Mouse (Mus musculus) hindbrain, embryonic 15.5 days (tissue): ENCODE measurements around the gene Rgma. TPM values are rescaled to one million over a fixed set of nuclear protein-coding genes. Genes with fewer than 3 reads are reported as not detected.

Source experiments
- ATAC-seq: fragments of 200-750 bp; cut with Nextera tagmentation; 2 replicates; pipeline ENCODE4 v1.8.0; 2017; ENCODE audit warnings: low read depth, moderate number of reproducible peaks, moderate TSS enrichment; ENCODE audit not compliant: low FRiP score
- H3K27ac ChIP-seq: fragments of 300-500 bp; sonication (generic); replicated peaks from 2 replicates; pipeline ENCODE4 v1.5.1; 2015; ENCODE audit warnings: mild to moderate bottlenecking, inconsistent platforms
- H3K27me3 ChIP-seq: fragments of 300-500 bp; sonication (generic); 2 replicates; pipeline ENCODE4 v1.6.1; 2015; ENCODE audit warnings: control low read depth, inconsistent platforms
- H3K36me3 ChIP-seq: fragments of 300-500 bp; sonication (generic); 2 replicates; pipeline ENCODE4 v1.6.1; 2015; ENCODE audit warnings: control low read depth, inconsistent platforms
- H3K4me1 ChIP-seq: fragments of 300-500 bp; sonication (generic); replicated peaks from 2 replicates; pipeline ENCODE4 v1.6.1; 2015; ENCODE audit warnings: control low read depth, inconsistent platforms
- H3K4me2 ChIP-seq: fragments of 300-500 bp; sonication (generic); 2 replicates; pipeline ENCODE4 v1.6.1; 2015; ENCODE audit warnings: moderate library complexity, mild to moderate bottlenecking, inconsistent platforms
- H3K4me3 ChIP-seq: fragments of 300-500 bp; sonication (generic); 2 replicates; pipeline ENCODE4 v1.5.1; 2015; ENCODE audit warnings: mild to moderate bottlenecking, inconsistent platforms
- H3K9ac ChIP-seq: fragments of 300-500 bp; sonication (generic); 2 replicates; pipeline ENCODE4 v1.6.1; 2015; ENCODE audit warnings: inconsistent platforms
- H3K9me3 ChIP-seq: fragments of 300-500 bp; sonication (generic); 2 replicates; pipeline ENCODE4 v1.6.1; 2016; ENCODE audit warnings: control low read depth, inconsistent platforms
- WGBS: fragments of 180-500 bp; shearing (Covaris S2); methylation state at CpG from one replicate; pipeline ENCODE4 v1.1.7; 2015; 5-methylcytosine and 5-hydroxymethylcytosine counted together
- polyA plus RNA-seq: library from polyadenylated mRNA; unstranded; fragments of >200 nt; fragmentation: Nextera tagmentation; extraction: Ambion mirVana; gene quantifications from 2 replicates; pipeline ENCODE4 v1.2.1, GENCODE M21; 2015

Gene Rgma
- polyA plus RNA-seq, 1 experiment from 2014 or later: 45.1 TPM

DNA sequence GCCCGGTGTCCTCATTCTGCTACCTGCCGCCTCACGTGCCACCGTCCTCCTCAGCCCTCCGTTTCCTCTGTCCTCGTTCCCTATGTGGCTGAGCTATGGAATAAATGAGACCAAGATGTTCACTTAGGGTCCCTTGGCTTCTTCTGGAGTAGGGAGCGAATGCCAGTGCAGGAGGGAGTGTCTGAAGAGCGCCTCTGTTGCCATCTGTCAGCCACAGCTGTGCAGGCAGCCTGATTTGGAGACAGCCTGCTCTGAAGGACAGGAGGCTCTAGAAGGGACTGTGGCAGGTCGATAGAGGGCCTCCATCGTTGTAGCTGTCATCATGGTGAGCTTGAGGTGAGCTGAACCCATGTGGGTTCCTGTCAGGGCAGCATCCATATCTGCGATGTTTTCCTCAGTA, 30.2 kb downstream of the Rgma start:
- Histone ChIP-seq H3K4me2 (no peak overlapping the region), H3K27me3 (no peaks in the 10 kb centered on the region), H3K36me3 (peaks cover 7% of the 10 kb centered on the region), H3K4me3 (no peak overlapping the region), H3K9ac (no peak overlapping the region), H3K4me1 (peaks cover 21% of the 10 kb centered on the region), H3K27ac (0 out of 2 replicates have a peak overlapping the region, but pooled peaks have one; percentile 26), H3K9me3 (no peaks in the 10 kb centered on the region)
- 87% methylated on average over 11 of the region's 11 CpGs for WGBS
- ATAC-seq: no peak

DNA sequence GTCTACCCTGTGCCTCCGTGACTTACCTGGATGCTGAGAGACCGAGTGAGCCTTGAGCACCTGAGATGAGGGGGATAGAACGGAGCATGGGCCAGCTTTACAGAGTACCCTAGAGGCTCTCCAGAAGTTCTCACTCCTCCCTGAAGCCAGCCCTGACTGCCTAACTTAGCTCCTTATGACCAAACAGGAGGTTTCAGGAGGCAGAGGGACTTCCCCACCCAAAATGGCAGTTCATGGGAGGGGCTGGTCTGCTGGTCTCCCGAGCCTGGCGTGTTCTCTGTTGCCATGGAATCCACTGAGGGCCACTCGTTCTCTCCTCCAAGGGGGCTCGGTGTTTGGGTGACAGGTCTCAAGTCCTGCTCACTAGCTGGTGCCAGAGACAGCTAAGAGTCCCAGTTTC, 36.2 kb downstream of the Rgma start:
- H3K9me3 ChIP-seq: no peaks in the 10 kb centered on the region
- no peaks in the 10 kb centered on the region for H3K27me3 ChIP-seq
- H3K4me3 ChIP-seq: no peak overlapping the region
- H3K36me3 ChIP-seq: peaks cover 10% of the 10 kb centered on the region
- H3K4me2 ChIP-seq: no peak overlapping the region
- peak overlapping the region; percentile 52; the same call in 1 of the 2 replicates for H3K27ac ChIP-seq
- 58% methylated on average over 7 of the region's 7 CpGs for WGBS
- peaks cover 23% of the 10 kb centered on the region for H3K4me1 ChIP-seq
- no peak for ATAC-seq
- H3K9ac ChIP-seq: no peak overlapping the region

DNA sequence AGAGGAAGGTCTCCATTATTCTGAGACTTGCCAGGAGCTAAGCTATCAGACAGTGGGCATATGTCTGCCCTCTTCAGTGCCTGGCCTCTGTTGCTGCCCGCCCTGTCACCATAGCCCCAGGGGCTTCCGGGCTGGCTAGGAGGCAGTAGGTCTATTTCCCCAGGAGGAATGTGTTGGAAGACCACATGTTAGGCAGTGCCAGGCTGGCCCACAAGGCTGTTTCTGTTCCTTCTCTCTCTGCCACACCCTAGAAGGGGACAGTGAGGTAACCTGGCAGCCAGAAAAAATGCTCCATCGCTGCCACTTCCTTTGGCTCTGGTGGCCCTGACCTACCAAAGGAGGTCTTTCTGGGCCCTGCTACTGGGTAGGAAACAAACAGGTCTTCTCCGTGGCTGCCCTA, 36.7 kb downstream of the Rgma start:
- peaks cover 10% of the 10 kb centered on the region for H3K36me3 ChIP-seq
- H3K9ac ChIP-seq: no peak overlapping the region
- H3K27ac ChIP-seq: peak overlapping the region; percentile 52
- no peaks in the 10 kb centered on the region for H3K9me3 ChIP-seq
- WGBS: 72% methylated on average over 4 of the region's 4 CpGs
- H3K27me3 ChIP-seq: no peaks in the 10 kb centered on the region
- no peak overlapping the region for H3K4me2 ChIP-seq
- no peak overlapping the region for H3K4me3 ChIP-seq
- no peak for ATAC-seq
- peaks cover 23% of the 10 kb centered on the region for H3K4me1 ChIP-seq

DNA sequence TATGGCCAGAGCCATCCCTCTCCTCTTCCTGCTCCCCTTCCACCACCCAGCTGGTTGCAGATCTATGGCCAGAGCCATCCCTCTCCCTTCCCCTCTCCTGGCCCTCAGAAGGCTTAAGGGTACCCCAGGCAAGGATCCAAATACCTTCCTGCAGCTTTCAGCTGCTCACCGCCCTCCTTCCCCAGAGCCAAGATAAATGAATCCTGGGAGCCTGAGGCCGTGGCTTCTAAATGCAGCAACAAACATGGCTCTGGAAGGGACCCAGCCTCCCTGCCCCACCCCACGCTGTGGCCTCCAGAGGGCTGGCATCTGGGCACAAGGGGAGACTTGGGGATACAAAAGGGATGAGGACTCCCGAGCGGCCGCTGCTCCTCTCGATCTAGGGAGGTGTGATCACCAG, 37.1 kb downstream of the Rgma start:
- Histone ChIP-seq H3K27ac (peak overlapping the region; percentile 52), H3K4me2 (no peak overlapping the region), H3K27me3 (no peaks in the 10 kb centered on the region), H3K36me3 (peaks cover 10% of the 10 kb centered on the region), H3K4me1 (peaks cover 25% of the 10 kb centered on the region), H3K9ac (no peak overlapping the region), H3K9me3 (no peaks in the 10 kb centered on the region), H3K4me3 (no peak overlapping the region)
- ATAC-seq: peak; percentile 21; the same call in 1 of the 2 replicates
- 53% methylated on average over 7 of the region's 7 CpGs for WGBS

DNA sequence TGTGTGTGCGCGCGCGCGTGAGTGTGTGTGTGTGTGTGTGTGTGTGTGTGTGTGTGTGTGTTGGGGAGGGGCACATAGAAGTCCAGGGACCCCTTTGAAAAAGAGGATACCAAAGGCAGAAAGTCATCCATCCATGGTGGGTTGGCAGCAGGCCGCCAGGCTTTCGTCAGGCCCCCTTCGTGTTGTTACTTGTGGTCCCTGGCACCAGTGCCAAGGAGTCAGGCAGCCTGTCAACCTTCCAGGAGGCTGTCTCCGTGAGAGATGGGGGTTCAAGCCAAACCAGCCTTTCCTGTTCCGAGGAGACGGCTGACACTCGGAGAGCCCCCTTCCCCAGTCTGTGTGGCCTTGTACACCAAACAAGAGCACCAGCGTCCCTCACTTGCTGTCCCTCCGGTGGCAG, 38.9 kb downstream of the Rgma start:
- Histone ChIP-seq H3K27ac (peak overlapping the region; percentile 56; the same call in 1 of the 2 replicates), H3K27me3 (no peaks in the 10 kb centered on the region), H3K9ac (no peak overlapping the region), H3K4me2 (no peak overlapping the region), H3K36me3 (peaks cover 15% of the 10 kb centered on the region), H3K4me3 (no peak overlapping the region), H3K4me1 (peaks cover 39% of the 10 kb centered on the region), H3K9me3 (no peaks in the 10 kb centered on the region)
- ATAC-seq: peak; percentile 17
- 63% methylated on average over 14 of the region's 14 CpGs for WGBS

DNA sequence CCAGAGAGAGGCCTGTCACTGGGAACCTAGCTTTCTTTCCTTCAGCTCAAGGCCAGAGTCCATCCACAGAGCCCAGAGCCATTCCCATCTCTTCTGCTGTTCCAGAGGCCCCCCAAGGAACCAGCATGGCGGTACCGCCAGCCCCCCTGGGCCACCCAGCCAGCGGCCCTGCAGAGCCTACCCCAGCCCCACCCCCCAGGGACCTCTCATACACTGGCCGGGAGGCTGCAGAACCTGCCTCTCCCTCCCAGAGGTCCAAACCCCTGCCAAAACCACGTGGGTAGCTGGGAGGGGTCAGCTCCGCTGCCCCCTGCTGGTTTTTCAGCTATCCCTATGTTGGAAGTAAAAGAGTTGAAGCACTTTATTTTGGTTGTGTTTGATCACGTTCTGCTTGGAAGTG, 44.1 kb downstream of the Rgma start:
- peak overlapping the region; percentile 23; the same call in 1 of the 2 replicates for H3K27ac ChIP-seq
- peaks cover 62% of the 10 kb centered on the region for H3K4me1 ChIP-seq
- no peaks in the 10 kb centered on the region for H3K9me3 ChIP-seq
- no peak overlapping the region for H3K4me3 ChIP-seq
- 0 out of 2 replicates have a peak, but pooled peaks cover 9% of the 10 kb centered on the region for H3K36me3 ChIP-seq
- ATAC-seq: no peak
- no peak overlapping the region for H3K9ac ChIP-seq
- H3K4me2 ChIP-seq: no peak overlapping the region
- WGBS: 23% methylated on average over 7 of the region's 7 CpGs
- H3K27me3 ChIP-seq: no peaks in the 10 kb centered on the region

DNA sequence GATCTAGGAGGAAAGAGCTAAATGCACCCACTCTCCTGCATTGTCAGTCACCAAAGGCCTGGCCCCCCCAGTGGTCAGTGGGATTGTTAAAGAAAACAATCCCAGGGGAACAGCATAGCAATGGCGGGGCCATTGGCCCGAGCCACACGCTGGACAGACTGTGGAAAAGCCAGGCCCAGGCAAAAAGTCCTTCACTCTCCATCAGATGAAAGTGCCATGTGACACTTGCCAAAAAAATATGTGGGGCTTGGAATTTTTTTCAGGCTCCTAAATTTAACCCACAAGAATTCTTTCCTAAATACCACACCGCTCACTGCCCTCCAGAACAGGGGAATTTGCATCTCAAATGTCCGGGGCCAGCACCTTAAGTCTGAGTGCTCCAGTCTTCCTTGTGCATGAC, 45.5 kb downstream of the Rgma start:
- WGBS: 45% methylated on average over 5 of the region's 5 CpGs
- peak overlapping the region; percentile 2; the same call in 1 of the 2 replicates for H3K27ac ChIP-seq
- H3K9me3 ChIP-seq: no peaks in the 10 kb centered on the region
- H3K4me3 ChIP-seq: no peak overlapping the region
- no peak for ATAC-seq
- no peak overlapping the region for H3K4me2 ChIP-seq
- H3K4me1 ChIP-seq: peaks cover 61% of the 10 kb centered on the region
- H3K36me3 ChIP-seq: 0 out of 2 replicates have a peak, but pooled peaks cover 6% of the 10 kb centered on the region
- H3K9ac ChIP-seq: no peak overlapping the region
- H3K27me3 ChIP-seq: no peaks in the 10 kb centered on the region

DNA sequence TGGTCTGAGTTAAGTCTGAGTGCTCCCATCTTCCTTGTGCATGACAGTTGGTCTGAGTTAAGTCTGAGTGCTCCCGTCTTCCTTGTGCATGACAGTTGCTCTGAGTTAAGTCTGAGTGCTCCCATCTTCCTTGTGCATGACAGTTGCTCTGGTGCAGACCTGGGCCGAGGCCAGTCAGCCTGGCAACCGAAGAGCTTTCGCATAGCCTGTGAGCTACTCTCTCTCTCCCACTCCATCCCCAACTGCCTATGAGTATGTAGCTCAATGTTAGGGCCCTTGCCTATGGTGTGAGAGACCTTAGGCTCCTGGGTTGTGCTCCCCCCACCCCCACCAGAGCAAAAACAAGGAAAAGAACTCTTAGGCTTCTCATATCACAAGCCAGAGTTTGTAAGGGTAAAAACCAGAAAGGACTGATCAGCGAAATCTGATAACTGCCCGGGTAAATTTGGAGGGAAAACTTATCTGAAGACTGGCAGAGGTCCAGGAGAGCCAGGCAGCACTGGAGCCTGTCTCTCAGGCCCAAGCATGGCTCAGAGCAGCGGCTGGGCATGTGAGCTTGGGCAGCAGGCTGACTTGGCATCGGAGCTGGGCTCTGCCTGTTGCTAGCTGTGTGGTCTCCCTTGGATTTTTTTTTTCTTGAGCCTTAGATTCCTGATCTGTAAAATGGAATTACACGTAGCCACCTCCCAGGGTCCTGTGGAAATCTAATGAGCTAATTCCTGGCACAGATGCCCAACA, 46.1 kb downstream of the Rgma start:
- H3K36me3 ChIP-seq: 0 out of 2 replicates have a peak, but pooled peaks cover 6% of the 10 kb centered on the region
- no peak for ATAC-seq
- WGBS: 49% methylated on average over 9 of the region's 9 CpGs
- H3K4me3 ChIP-seq: no peak overlapping the region
- H3K27ac ChIP-seq: peak overlapping the region; percentile 64
- H3K9ac ChIP-seq: no peak overlapping the region
- no peak overlapping the region for H3K4me2 ChIP-seq
- H3K27me3 ChIP-seq: no peaks in the 10 kb centered on the region
- peaks cover 60% of the 10 kb centered on the region for H3K4me1 ChIP-seq
- H3K9me3 ChIP-seq: no peaks in the 10 kb centered on the region

DNA sequence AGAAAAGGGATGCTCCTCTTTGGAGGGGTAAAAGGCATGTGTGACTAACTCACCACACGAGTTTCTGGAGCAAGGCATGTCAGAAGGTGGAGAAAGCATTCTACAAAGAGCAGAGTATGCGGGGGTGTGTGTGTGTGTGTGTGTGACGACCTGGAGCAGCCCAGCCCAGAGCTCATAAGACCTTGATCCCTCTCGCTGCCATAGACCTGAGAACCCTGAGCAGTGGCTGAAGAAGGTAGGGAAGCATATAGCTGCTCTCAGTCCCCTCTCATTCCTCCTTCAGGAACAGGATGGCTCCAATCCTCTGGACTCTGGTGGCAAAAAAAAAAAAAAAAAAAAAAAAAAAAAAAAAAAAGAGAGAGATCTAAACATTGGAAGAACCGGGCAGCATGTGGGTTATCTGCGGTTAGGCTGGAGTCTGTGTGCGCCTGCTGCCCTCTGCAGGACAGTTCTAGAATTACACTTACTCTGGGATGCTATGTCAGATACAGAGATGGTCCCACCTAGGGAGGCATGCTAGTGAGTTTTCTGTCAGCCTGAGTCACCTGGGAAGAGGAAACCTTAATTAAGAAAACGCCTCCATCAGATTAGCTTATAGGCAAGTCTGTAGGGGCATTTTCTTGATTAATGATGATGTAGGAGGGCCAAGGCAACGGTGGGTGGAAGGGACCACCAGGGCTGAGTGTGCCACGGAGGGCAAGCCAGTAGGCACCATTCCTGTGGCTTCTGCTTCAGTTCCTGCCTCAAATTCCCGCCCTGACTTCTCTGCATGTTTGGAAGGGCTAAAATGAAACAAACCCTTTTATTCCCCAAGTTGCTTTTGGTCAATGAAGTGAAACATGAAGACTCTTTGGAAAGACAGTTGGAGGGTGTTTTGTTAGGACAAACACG, 47.2 kb downstream of the Rgma start:
- peaks cover 58% of the 10 kb centered on the region for H3K4me1 ChIP-seq
- peaks cover 12% of the 10 kb centered on the region for H3K36me3 ChIP-seq
- no peaks in the 10 kb centered on the region for H3K27me3 ChIP-seq
- H3K4me3 ChIP-seq: no peak overlapping the region
- no peaks in the 10 kb centered on the region for H3K9me3 ChIP-seq
- ATAC-seq: peak; percentile 10; the same call in 1 of the 2 replicates
- H3K4me2 ChIP-seq: no peak overlapping the region
- peak overlapping the region; percentile 64 for H3K27ac ChIP-seq
- 23% methylated on average over 12 of the region's 12 CpGs for WGBS
- no peak overlapping the region for H3K9ac ChIP-seq

DNA sequence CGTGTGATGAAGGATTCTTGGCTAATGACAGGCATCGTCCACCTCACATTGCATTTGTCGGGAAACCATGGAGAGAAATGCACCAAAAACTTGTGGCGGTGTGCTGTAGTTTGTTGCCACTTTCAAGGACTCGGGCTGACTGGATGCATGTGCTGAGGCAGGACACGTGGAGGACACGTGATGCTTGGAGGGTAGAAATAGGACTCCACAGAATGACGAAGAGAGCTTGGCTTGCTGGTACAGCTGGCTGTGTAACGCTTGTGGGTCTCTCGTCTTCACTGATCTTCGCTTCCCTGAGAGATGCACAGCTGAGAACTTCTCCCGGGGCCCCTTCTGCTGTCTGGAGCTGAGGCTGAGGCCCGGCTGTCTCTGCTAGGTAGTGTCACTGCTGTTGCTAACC, 47.9 kb downstream of the Rgma start:
- no peak for ATAC-seq
- no peak overlapping the region for H3K9ac ChIP-seq
- H3K27me3 ChIP-seq: no peaks in the 10 kb centered on the region
- WGBS: 68% methylated on average over 13 of the region's 13 CpGs
- no peaks in the 10 kb centered on the region for H3K9me3 ChIP-seq
- H3K4me2 ChIP-seq: no peak overlapping the region
- no peak overlapping the region for H3K4me3 ChIP-seq
- peaks cover 11% of the 10 kb centered on the region for H3K36me3 ChIP-seq
- peaks cover 52% of the 10 kb centered on the region for H3K4me1 ChIP-seq
- H3K27ac ChIP-seq: peak overlapping the region; percentile 50

DNA sequence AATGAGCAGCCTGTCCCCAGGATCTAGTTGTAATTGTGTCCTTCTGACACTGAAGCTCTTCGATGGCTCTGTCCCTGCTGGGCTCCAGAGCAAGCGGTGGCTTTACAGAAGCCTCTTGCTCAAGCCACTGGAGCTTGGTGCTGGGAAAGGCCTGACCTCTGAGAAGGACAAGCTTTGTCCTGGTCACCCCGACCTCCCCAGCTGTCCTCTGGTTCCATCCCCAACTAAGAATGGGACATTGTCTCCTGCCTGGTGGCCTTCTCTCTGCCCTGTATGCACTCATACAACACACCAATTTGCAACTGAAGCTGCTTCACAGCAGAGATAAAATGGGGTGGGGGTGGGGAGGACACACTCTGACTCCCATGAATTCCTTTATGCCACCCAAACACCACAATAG, 48.9 kb downstream of the Rgma start:
- WGBS: 24% methylated on average over 3 of the region's 3 CpGs

DNA sequence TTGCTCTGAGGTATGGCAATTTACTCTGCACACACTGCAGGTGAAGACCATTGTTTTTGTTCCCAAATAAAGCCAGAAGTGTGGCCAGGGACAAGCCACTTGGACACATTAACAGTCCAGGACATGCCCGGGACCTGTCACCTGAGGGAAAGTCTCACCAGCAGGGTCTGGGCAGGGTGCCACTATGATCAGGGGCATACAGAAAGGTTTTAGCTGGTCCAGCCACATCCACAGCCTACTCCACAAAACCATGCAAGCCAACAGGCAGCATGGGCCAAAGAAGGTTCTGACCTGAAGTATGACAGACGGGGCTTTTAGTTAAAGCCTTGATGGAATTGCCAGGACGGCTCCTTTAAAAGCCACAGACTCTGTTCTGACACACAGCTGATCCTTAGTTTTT, 49.4 kb downstream of the Rgma start:
- WGBS: 36% methylated on average over 3 of the region's 3 CpGs
- Histone ChIP-seq H3K36me3 (peaks cover 25% of the 10 kb centered on the region), H3K4me3 (no peak overlapping the region), H3K9ac (no peak overlapping the region), H3K27ac (peak overlapping the region; percentile 50), H3K4me2 (no peak overlapping the region), H3K9me3 (no peaks in the 10 kb centered on the region), H3K27me3 (no peaks in the 10 kb centered on the region), H3K4me1 (peaks cover 39% of the 10 kb centered on the region)
- ATAC-seq: no peak

More for the DNA sequence above, 48.9 kb downstream of the Rgma start:
- Histone ChIP-seq H3K9ac (no peak overlapping the region), H3K4me2 (no peak overlapping the region), H3K4me1 (peaks cover 43% of the 10 kb centered on the region), H3K27me3 (no peaks in the 10 kb centered on the region), H3K36me3 (peaks cover 21% of the 10 kb centered on the region), H3K4me3 (no peak overlapping the region), H3K9me3 (no peaks in the 10 kb centered on the region), H3K27ac (peak overlapping the region; percentile 50)
- no peak for ATAC-seq
